Mouse (Mus musculus) induced T-regulatory cell, adult 2 months (primary cell): ENCODE measurements around the gene Smad3.
A peak's percentile ranks its signal among the peaks of the same experiment; 100 is the strongest.

ENCODE experiments used
- DNase-seq: peaks from one replicate; pipeline ENCODE4 v3.0.0-alpha.2; 2012; ENCODE audit warnings: low read depth

Smad3 gene

GRCm38 (mm10) chr9:63664300-63664745 lies 93.5 kb downstream of the Smad3 start:
- no peak for DNase-seq

- DNase-seq = no peak
Measured at GRCm38 (mm10) chr9:63663222-63663621, 94.6 kb downstream of the Smad3 start.

- no peak for DNase-seq
Measured at GRCm38 (mm10) chr9:63662759-63663158, 95.0 kb downstream of the Smad3 start.

- no peak for DNase-seq
Measured at GRCm38 (mm10) chr9:63660691-63661090, 97.1 kb downstream of the Smad3 start.

GRCm38 (mm10) chr9:63660061-63660460 lies 97.7 kb downstream of the Smad3 start:
- DNase-seq = no peak

GRCm38 (mm10) chr9:63658970-63659371 lies 98.8 kb downstream of the Smad3 start:
- DNase-seq = no peak

- DNase-seq = no peak
Measured at GRCm38 (mm10) chr9:63658436-63658835, 99.4 kb downstream of the Smad3 start.

GRCm38 (mm10) chr9:63657167-63657566 lies 100.6 kb downstream of the Smad3 start:
- no peak for DNase-seq

- no peak for DNase-seq
Measured at GRCm38 (mm10) chr9:63655092-63655491, 102.7 kb downstream of the Smad3 start.

- DNase-seq = no peak
Measured at GRCm38 (mm10) chr9:63654575-63654974, 103.2 kb downstream of the Smad3 start.

- DNase-seq = no peak
Measured at GRCm38 (mm10) chr9:63653666-63654065, 104.1 kb downstream of the Smad3 start.

- DNase-seq = no peak
Measured at GRCm38 (mm10) chr9:63651594-63651993, 106.2 kb downstream of the Smad3 start.

- DNase-seq = no peak
Measured at GRCm38 (mm10) chr9:63650905-63651304, 106.9 kb downstream of the Smad3 start.

GRCm38 (mm10) chr9:63649841-63650545 lies 107.8 kb downstream of the Smad3 start:
- DNase-seq = peak; percentile 54

GRCm38 (mm10) chr9:63648520-63648918 lies 109.3 kb downstream of the Smad3 start:
- no peak for DNase-seq

- DNase-seq = no peak
Measured at GRCm38 (mm10) chr9:63647581-63648519, 109.9 kb downstream of the Smad3 start.

GRCm38 (mm10) chr9:63645084-63645483 lies 112.7 kb downstream of the Smad3 start:
- no peak for DNase-seq

- no peak for DNase-seq
Measured at GRCm38 (mm10) chr9:63644011-63644410, 113.8 kb downstream of the Smad3 start.

GRCm38 (mm10) chr9:63641983-63642646 lies 115.7 kb downstream of the Smad3 start:
- DNase-seq = no peak

- no peak for DNase-seq
Measured at GRCm38 (mm10) chr9:63636113-63636512, 121.7 kb downstream of the Smad3 start.

GRCm38 (mm10) chr9:63633334-63633733 lies 124.5 kb downstream of the Smad3 start:
- no peak for DNase-seq

- DNase-seq = no peak
Measured at GRCm38 (mm10) chr9:63632924-63633323, 124.9 kb downstream of the Smad3 start.
